Mouse (Mus musculus) left cerebral cortex, adult 18-20 months (tissue): ENCODE data around the gene Cdpf1. TPM values are rescaled to one million over a fixed set of nuclear protein-coding genes. Genes with fewer than 3 reads are reported as not detected.

Source experiments
- DNase-seq, 2 experiments: peaks; one replicate each; pipeline ENCODE4 v3.0.0; 2021 to 2022; ENCODE audit warnings: low spot score in 2 of 2, mixed read lengths in 1 of 2
- long read RNA-seq, 2 experiments: library from polyadenylated mRNA; stranded (forward); transcript quantifications; one replicate each; pipeline ENCODE4 v2.0.0; 2021
- total RNA-seq, 2 experiments: library from RNA; stranded (reverse); gene quantifications; 2 replicates each; pipeline ENCODE4 v1.2.3; 2021

Gene Cdpf1
- 10 to 100 TPM; 19.3 to 21.3 TPM for total RNA-seq
- long read RNA-seq, experiment 1, partial matches to known transcripts = 2 of 8 reads
- long read RNA-seq, experiment 1, other reads (novel, unspliced or antisense) = 2 of 8 reads
- long read RNA-seq, experiment 2, transcript Cdpf1-201 (5 exons, 997 nt) = major isoform, 5 of 15 reads
- long read RNA-seq, experiment 2, partial matches to known transcripts = 0 of 15 reads
- long read RNA-seq, experiment 2, other reads (novel, unspliced or antisense) = 4 of 15 reads

GRCm38 (mm10) chr15:85811535-85812277 lies at the start of gene Cdpf1:
Gene Cdpf1, minus strand, starts transcription at chr15:85811697.
- DNase-seq = peak; percentile 99

- DNase-seq = peak; percentile 88 to 93
Observed at GRCm38 (mm10) chr15:85859490-85860031, 48.1 kb upstream of the Cdpf1 start, which contains the start of gene Gtse1. Gene Gtse1, plus strand, starts transcription at chr15:85859745.

- DNase-seq = peak in 1 of 2 experiments; percentile 13
Observed at GRCm38 (mm10) chr15:85858980-85859489, 47.5 kb upstream of the Cdpf1 start.

- no peak for DNase-seq
Observed at GRCm38 (mm10) chr15:85851656-85852392, 40.3 kb upstream of the Cdpf1 start.

GRCm38 (mm10) chr15:85845071-85845470 lies 33.6 kb upstream of the Cdpf1 start:
- no peak for DNase-seq

- DNase-seq = no peak
Observed at GRCm38 (mm10) chr15:85841796-85842360, 30.4 kb upstream of the Cdpf1 start.

- DNase-seq = no peak
Observed at GRCm38 (mm10) chr15:85840983-85841382, 29.5 kb upstream of the Cdpf1 start.

GRCm38 (mm10) chr15:85836887-85837286 lies 25.4 kb upstream of the Cdpf1 start:
- DNase-seq = no peak

- DNase-seq = no peak
Observed at GRCm38 (mm10) chr15:85835335-85835734, 23.8 kb upstream of the Cdpf1 start.

GRCm38 (mm10) chr15:85832599-85832998 lies 21.1 kb upstream of the Cdpf1 start:
- no peak for DNase-seq

GRCm38 (mm10) chr15:85831954-85832590 lies 20.6 kb upstream of the Cdpf1 start, which contains the start of gene Ttc38:
Gene Ttc38, plus strand, starts transcription at chr15:85832306.
- peak; percentile 80 to 84 for DNase-seq

- no peak for DNase-seq
Observed at GRCm38 (mm10) chr15:85829470-85829869, 18.0 kb upstream of the Cdpf1 start.

GRCm38 (mm10) chr15:85828071-85828470 lies 16.6 kb upstream of the Cdpf1 start:
- DNase-seq = no peak

GRCm38 (mm10) chr15:85826676-85827075 lies 15.2 kb upstream of the Cdpf1 start:
- no peak for DNase-seq

GRCm38 (mm10) chr15:85822011-85822359 lies 10.5 kb upstream of the Cdpf1 start:
- no peak for DNase-seq

GRCm38 (mm10) chr15:85821203-85822010 lies 9.9 kb upstream of the Cdpf1 start, which contains the start of gene Pkdrej:
Gene Pkdrej, minus strand, starts transcription at chr15:85821734.
- peak; percentile 42 to 52 for DNase-seq

GRCm38 (mm10) chr15:85813428-85813827 lies 1.9 kb upstream of the Cdpf1 start:
- DNase-seq = no peak

- peak; percentile 70 to 77 for DNase-seq
Observed at GRCm38 (mm10) chr15:85810806-85811521, 533 bp downstream of the Cdpf1 start.

GRCm38 (mm10) chr15:85810462-85810805 lies 1.1 kb downstream of the Cdpf1 start:
- DNase-seq = no peak
